Comparison of ENCODE assay signal across 21 mouse cellular contexts in the genomic region with DNA sequence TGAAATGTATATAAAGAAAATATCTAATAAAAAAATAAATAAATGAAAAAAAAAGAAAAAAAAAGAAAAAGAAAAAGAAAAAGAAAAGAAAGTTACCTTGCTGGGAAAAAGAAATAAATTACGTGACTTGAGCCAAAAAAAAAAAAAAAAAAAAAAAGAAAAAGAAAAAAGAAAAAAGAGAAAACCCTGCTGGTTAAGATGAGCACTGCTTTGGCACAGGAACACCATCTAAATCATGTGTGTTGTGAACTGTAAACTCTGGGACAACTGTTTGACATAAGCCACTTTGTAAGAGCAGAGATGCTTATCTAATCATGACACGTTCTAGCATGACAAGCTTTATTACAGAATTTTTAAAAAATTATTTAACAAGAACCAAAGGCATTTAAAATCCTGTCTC.
"Had no signal": no experiment of that assay in that cellular context is flagged by ENCODE, and none has a peak within 500 bp of the region (broad histone marks: within the 10 kb centered on the region; RNA-seq: fewer than 3 reads in every experiment).

No protein-coding gene starts in this region.

- H3K27ac ChIP-seq: hindbrain, embryonic 13.5 days; hindbrain, embryonic 15.5 days; hindbrain, postnatal 0 days; kidney, embryonic 15.5 days; kidney, postnatal 0 days; limb, embryonic 13.5 days; liver, embryonic 12.5 days; liver, embryonic 14.5 days had no signal

- H3K27me3 ChIP-seq: heart, embryonic 15.5 days; hindbrain, embryonic 13.5 days; hindbrain, embryonic 15.5 days; limb, embryonic 13.5 days; limb, embryonic 15.5 days; liver, embryonic 12.5 days had no signal

- H3K4me1 ChIP-seq: hindbrain, embryonic 13.5 days; hindbrain, embryonic 15.5 days; kidney, embryonic 15.5 days; limb, embryonic 15.5 days had no signal

- H3K9ac ChIP-seq: heart, embryonic 13.5 days; heart, embryonic 15.5 days; hindbrain, embryonic 13.5 days; hindbrain, embryonic 15.5 days; kidney, embryonic 15.5 days; limb, embryonic 13.5 days; limb, embryonic 15.5 days; liver, embryonic 12.5 days; liver, embryonic 14.5 days had no signal

- DNase-seq: gastrocnemius, postnatal 10 days; gastrocnemius, postnatal 25 days; heart, adult 11 months; heart, postnatal 10 days; heart, postnatal 36 days; kidney, adult 11 months; kidney, adult 2 months; left cerebral cortex, postnatal 4 days had no signal

- H3K4me3 ChIP-seq: heart, embryonic 13.5 days; heart, embryonic 15.5 days; hindbrain, embryonic 13.5 days; hindbrain, embryonic 15.5 days; kidney, embryonic 15.5 days; limb, embryonic 13.5 days; limb, embryonic 15.5 days; liver, embryonic 12.5 days had no signal

- H3K9me3 ChIP-seq: heart, embryonic 13.5 days; heart, embryonic 15.5 days; hindbrain, embryonic 13.5 days; hindbrain, embryonic 15.5 days; kidney, embryonic 15.5 days; limb, embryonic 13.5 days; limb, embryonic 15.5 days; liver, embryonic 12.5 days had no signal

- ATAC-seq: hindbrain, postnatal 0 days; intestine, embryonic 16.5 days; liver, embryonic 12.5 days had no signal

- H3K36me3 ChIP-seq: heart, embryonic 15.5 days; hindbrain, embryonic 13.5 days; hindbrain, embryonic 15.5 days; kidney, embryonic 15.5 days; limb, embryonic 13.5 days; limb, embryonic 15.5 days; liver, embryonic 12.5 days had no signal

- H3K4me2 ChIP-seq: heart, embryonic 11.5 days; heart, embryonic 13.5 days; heart, embryonic 15.5 days; hindbrain, embryonic 13.5 days; hindbrain, embryonic 15.5 days; kidney, embryonic 15.5 days; limb, embryonic 13.5 days; limb, embryonic 15.5 days; liver, embryonic 12.5 days had no signal
